Mouse (Mus musculus) heart, embryonic 16.5 days (tissue): ENCODE data around the gene Babam2. TPM values are rescaled to one million over a fixed set of nuclear protein-coding genes. Genes with fewer than 3 reads are reported as not detected.

Source experiments
- microRNA-seq: library from miRNA; unstranded; fragments of <30 nt; microRNA quantifications from one replicate; pipeline ENCODE4, GENCODE M21; 2017
- polyA plus RNA-seq: library from polyadenylated mRNA; unstranded; fragments of >200 nt; fragmentation: Nextera tagmentation; extraction: Ambion mirVana; gene quantifications from 2 replicates; pipeline ENCODE4 v1.2.1, GENCODE M21; 2015

The Babam2 gene
- polyA plus RNA-seq, 1 experiment from 2014 or later = 39.9 TPM

Small RNA genes lying within 50 kb of the gene (microRNA-seq; reads per million reads assigned to microRNA genes)
- gene Mir3473e = not detected

Other genes with a start within 250 kb of the Babam2 start
- gene Zfp512, start 245.3 kb upstream of the Babam2 start, polyA plus RNA-seq = 41.3 and 43.0 TPM in 2 replicates
- gene 4930548H24Rik, start 211.9 kb upstream of the Babam2 start, polyA plus RNA-seq = not detected in 2 replicates
- 39.8 and 42.9 TPM in 2 replicates for gene Gpn1, start 202.9 kb upstream of the Babam2 start, polyA plus RNA-seq
- gene Slc4a1ap, start 170.7 kb upstream of the Babam2 start, polyA plus RNA-seq = 18.9 and 20.0 TPM in 2 replicates
- 18.6 and 20.2 TPM in 2 replicates for gene Supt7l, start 169.9 kb upstream of the Babam2 start, polyA plus RNA-seq
- gene Mrpl33, start 100.7 kb upstream of the Babam2 start, polyA plus RNA-seq = 382 and 409 TPM in 2 replicates
- 3.8 and 5.2 TPM in 2 replicates for gene Rbks, start 57 bp upstream of the Babam2 start, polyA plus RNA-seq